Mouse (Mus musculus): ENCODE results near the gene Fam222b. TPM values are rescaled to one million over a fixed set of nuclear protein-coding genes. Genes with fewer than 3 reads are reported as not detected.

Gene Fam222b
- total and polyA plus RNA-seq, 2 experiments from 2014 or later: 10.8 to 11.1 TPM

DNA sequence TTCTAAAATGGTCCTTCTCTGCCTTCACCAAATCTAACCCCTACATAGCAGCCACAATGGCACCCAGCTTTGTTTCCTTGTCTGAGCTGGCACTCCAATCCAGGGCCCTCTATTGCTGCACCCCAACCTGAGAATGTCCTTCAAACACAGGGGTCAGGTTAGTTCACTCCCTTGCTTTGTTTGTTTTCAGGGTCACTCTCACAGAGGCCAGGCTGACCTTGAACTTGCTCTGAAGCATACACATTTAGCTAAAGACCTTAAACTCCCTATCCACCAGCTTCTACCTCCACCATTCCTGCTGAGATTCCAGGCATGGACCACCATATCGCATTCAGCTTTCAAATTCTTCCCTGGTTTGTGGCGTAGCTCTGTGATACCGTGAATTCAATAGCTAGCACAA, 80.0 kb downstream of the Fam222b start:
- Histone ChIP-seq H3K27me3 (ENCODE audit: control insufficient read depth, insufficient read depth, low read length) (no peaks in the 10 kb centered on the region), H3K4me3 (ENCODE audit: low read depth, low read length) (no peak overlapping the region), H3K9ac (replicated peaks; ENCODE audit: low read depth, low read length) (no peak overlapping the region), H3K27ac (ENCODE audit: low read depth) (no peak overlapping the region), H3K9me3 (replicated peaks; ENCODE audit: control insufficient read depth, low read length) (no peaks in the 10 kb centered on the region), H3K4me1 (ENCODE audit: control insufficient read depth, insufficient read depth) (peaks cover 8% of the 10 kb centered on the region; the same call in 1 of the 2 replicates), H3K36me3 (replicated peaks; ENCODE audit: control insufficient read depth, insufficient read depth, low read length) (peaks cover 2% of the 10 kb centered on the region; the same call in 1 of the 2 replicates), H3K4me2 (ENCODE audit: low read depth, low read length) (no peak overlapping the region)
- no peak for TF ChIP-seq EP300 (IDR thresholded peaks at IDR 0.05; ENCODE audit: low read depth)
- no peak for TF ChIP-seq CTCF (IDR thresholded peaks at IDR 0.05; ENCODE audit: low read depth)
- 92% methylated on average over 3 of the region's 3 CpGs for WGBS
- ATAC-seq (ENCODE audit: insufficient read depth, low read depth) (no peak), DNase-seq (ENCODE audit: low spot score) (no peak)

DNA sequence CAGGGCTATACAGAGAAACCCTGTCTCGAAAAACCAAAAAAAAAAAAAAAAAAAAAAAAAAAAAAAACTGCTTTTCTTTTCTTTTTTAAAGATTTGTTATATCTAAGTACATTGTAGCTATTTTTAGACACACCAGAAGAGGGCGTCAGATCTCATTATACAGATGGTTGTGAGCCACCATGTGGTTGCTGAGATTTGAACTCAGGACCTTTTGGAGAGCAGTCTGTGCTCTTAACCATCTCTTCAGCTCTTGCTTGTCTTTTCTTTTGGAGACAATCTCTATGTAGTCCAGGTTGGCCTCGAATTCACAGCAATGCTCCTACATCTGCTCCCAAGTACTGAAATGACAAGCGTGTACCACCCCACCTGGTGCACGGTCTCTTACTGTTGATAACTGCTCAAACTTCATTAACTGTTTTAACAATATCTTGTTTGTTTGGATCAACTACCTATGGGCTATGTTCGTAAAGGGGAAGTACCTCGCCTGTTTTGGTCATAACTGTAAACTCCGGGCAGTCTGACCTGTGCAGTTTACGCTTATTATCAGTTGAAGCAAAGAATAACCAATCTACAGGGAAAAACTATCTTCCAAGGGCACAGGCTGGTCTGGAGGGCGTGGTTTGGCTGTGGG, 81.4 kb downstream of the Fam222b start:
- H3K36me3 ChIP-seq (replicated peaks; ENCODE audit: control insufficient read depth, insufficient read depth, low read length): peaks cover 16% of the 10 kb centered on the region
- peaks cover 8% of the 10 kb centered on the region; the same call in 1 of the 2 replicates for H3K4me1 ChIP-seq (ENCODE audit: control insufficient read depth, insufficient read depth)
- ATAC-seq (ENCODE audit: insufficient read depth, low read depth) (no peak), DNase-seq (ENCODE audit: low spot score) (no peak)
- peak overlapping the region; percentile 90 for H3K27ac ChIP-seq (ENCODE audit: low read depth)
- H3K27me3 ChIP-seq (ENCODE audit: control insufficient read depth, insufficient read depth, low read length): no peaks in the 10 kb centered on the region
- WGBS: under 1% methylated on average over 9 of the region's 10 CpGs
- H3K4me3 ChIP-seq (ENCODE audit: low read depth, low read length): peak overlapping the region; percentile 63
- peak overlapping the region; percentile 96 for H3K4me2 ChIP-seq (ENCODE audit: low read depth, low read length)
- no peak for TF ChIP-seq CTCF (IDR thresholded peaks at IDR 0.05; ENCODE audit: low read depth)
- TF ChIP-seq EP300 (IDR thresholded peaks at IDR 0.05; ENCODE audit: low read depth): no peak
- H3K9me3 ChIP-seq (replicated peaks; ENCODE audit: control insufficient read depth, low read length): no peaks in the 10 kb centered on the region
- H3K9ac ChIP-seq (replicated peaks; ENCODE audit: low read depth, low read length): peak overlapping the region; percentile 43

DNA sequence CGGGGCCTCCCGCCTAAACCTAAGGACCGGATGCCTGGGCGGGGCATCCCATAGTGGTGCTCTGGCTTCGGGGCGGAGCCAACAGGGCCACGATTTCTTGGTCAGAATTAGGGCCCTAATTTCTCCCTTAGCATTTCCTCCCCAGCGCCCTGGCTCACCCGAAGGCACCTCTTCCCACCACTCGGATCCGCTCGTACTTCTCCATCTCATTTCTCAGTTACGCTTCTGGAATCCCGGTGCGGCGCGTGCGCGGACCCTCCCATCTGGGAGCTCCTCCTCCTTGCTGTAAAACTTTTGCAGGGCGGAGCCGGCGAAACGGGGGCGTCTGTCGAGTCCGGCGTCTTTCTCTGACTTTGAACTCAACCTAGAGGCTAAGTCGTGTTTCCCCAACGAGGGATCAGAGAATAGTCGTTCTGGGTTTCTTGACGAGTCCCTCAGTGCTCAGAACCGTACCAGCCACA, 82.0 kb downstream of the Fam222b start, which contains the start of the genes Nek8 and Tlcd1:
TSS of gene Nek8 (minus strand) at position 274 of the 461 bp plus-strand sequence.
TSS of gene Tlcd1 (plus strand) at position 310 of the 461 bp plus-strand sequence.
- peak within 1 kb of the TSS; percentile 43 for H3K9ac ChIP-seq (replicated peaks; ENCODE audit: low read depth, low read length)
- ATAC-seq (ENCODE audit: insufficient read depth, low read depth): peak; percentile 66
- peak within 1 kb of the TSS; percentile 96 for H3K4me2 ChIP-seq (ENCODE audit: low read depth, low read length)
- H3K27ac ChIP-seq (ENCODE audit: low read depth): peak within 1 kb of the TSS; percentile 90
- peak within 1 kb of the TSS; percentile 63 for H3K4me3 ChIP-seq (ENCODE audit: low read depth, low read length)
- H3K9me3 ChIP-seq (replicated peaks; ENCODE audit: control insufficient read depth, low read length): no peaks in the 10 kb centered on the region
- H3K36me3 ChIP-seq (replicated peaks; ENCODE audit: control insufficient read depth, insufficient read depth, low read length): peaks cover 21% of the 10 kb centered on the region
- peak; percentile 87 for DNase-seq (ENCODE audit: low spot score)
- no peak for TF ChIP-seq EP300 (IDR thresholded peaks at IDR 0.05; ENCODE audit: low read depth)
- no peak for TF ChIP-seq CTCF (IDR thresholded peaks at IDR 0.05; ENCODE audit: low read depth)
- H3K4me1 ChIP-seq (ENCODE audit: control insufficient read depth, insufficient read depth): peaks cover 8% of the 10 kb centered on the region; the same call in 1 of the 2 replicates
- under 1% methylated on average over 32 of the region's 32 CpGs for WGBS
- H3K27me3 ChIP-seq (ENCODE audit: control insufficient read depth, insufficient read depth, low read length): no peaks in the 10 kb centered on the region

DNA sequence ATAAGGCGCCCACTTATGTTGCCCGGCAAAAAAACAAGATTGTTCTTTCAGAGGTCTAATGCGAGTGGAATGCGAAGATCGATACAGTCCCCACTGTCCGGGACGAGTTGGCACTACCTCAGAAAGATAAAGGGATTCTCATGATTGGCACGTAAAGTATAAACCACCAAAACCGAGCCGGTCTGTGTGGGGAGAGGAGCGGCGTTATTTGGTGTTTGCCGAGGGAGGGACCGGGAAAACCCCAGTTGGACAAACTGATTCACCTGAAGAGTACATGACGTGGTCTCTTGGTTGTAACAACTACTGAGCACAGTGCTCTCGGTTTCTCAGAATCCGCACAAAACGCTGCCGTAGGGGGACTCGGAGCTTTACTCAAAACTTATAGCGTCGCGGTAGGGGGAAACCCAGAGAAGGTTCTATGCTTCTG, 82.5 kb downstream of the Fam222b start:
- TF ChIP-seq CTCF (IDR thresholded peaks at IDR 0.05; ENCODE audit: low read depth) (no peak), EP300 (IDR thresholded peaks at IDR 0.05; ENCODE audit: low read depth) (no peak)
- ATAC-seq (ENCODE audit: insufficient read depth, low read depth): no peak
- no peak for DNase-seq (ENCODE audit: low spot score)
- H3K27ac ChIP-seq (ENCODE audit: low read depth): peak overlapping the region; percentile 90
- H3K36me3 ChIP-seq (replicated peaks; ENCODE audit: control insufficient read depth, insufficient read depth, low read length): peaks cover 26% of the 10 kb centered on the region
- peak overlapping the region; percentile 63 for H3K4me3 ChIP-seq (ENCODE audit: low read depth, low read length)
- no peaks in the 10 kb centered on the region for H3K27me3 ChIP-seq (ENCODE audit: control insufficient read depth, insufficient read depth, low read length)
- H3K9ac ChIP-seq (replicated peaks; ENCODE audit: low read depth, low read length): peak overlapping the region; percentile 43
- no peaks in the 10 kb centered on the region for H3K9me3 ChIP-seq (replicated peaks; ENCODE audit: control insufficient read depth, low read length)
- peaks cover 10% of the 10 kb centered on the region for H3K4me1 ChIP-seq (ENCODE audit: control insufficient read depth, insufficient read depth)
- H3K4me2 ChIP-seq (ENCODE audit: low read depth, low read length): peak overlapping the region; percentile 96
- WGBS: under 1% methylated on average over 23 of the region's 23 CpGs

DNA sequence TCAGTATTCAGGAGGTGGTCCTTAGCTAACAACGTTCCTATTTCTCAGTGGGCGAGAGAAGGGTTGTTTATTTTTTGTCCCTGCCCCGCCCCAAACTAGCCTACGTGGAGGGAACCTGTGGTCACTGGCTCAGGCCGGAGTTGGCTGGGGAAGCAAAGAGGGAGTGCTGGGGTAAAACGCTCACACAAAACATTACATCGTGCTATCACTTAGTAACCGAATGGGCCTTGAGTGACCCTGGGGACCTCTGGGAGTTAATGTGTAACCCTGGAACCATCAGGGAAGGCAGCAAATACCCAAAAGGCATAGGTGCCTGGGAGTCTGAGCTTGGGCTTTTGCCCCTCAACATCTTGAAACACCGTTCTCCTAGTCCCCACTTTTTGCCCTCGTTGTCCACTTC, 83.0 kb downstream of the Fam222b start:
- Histone ChIP-seq H3K36me3 (replicated peaks; ENCODE audit: control insufficient read depth, insufficient read depth, low read length) (peaks cover 29% of the 10 kb centered on the region), H3K4me1 (ENCODE audit: control insufficient read depth, insufficient read depth) (peaks cover 13% of the 10 kb centered on the region), H3K9ac (replicated peaks; ENCODE audit: low read depth, low read length) (peak overlapping the region; percentile 43), H3K9me3 (replicated peaks; ENCODE audit: control insufficient read depth, low read length) (no peaks in the 10 kb centered on the region), H3K27me3 (ENCODE audit: control insufficient read depth, insufficient read depth, low read length) (no peaks in the 10 kb centered on the region), H3K4me2 (ENCODE audit: low read depth, low read length) (peak overlapping the region; percentile 96), H3K27ac (ENCODE audit: low read depth) (peak overlapping the region; percentile 90), H3K4me3 (ENCODE audit: low read depth, low read length) (peak overlapping the region; percentile 63)
- WGBS: under 1% methylated on average over 10 of the region's 10 CpGs
- ATAC-seq (ENCODE audit: insufficient read depth, low read depth) (no peak; the same call in 1 of the 2 replicates), DNase-seq (ENCODE audit: low spot score) (no peak)
- TF ChIP-seq EP300 (IDR thresholded peaks at IDR 0.05; ENCODE audit: low read depth) (no peak), CTCF (IDR thresholded peaks at IDR 0.05; ENCODE audit: low read depth) (no peak)
